Mouse (Mus musculus): ENCODE results near the gene Banp. TPM values are rescaled to one million over a fixed set of nuclear protein-coding genes. Genes with fewer than 3 reads are reported as not detected.

Gene Banp
- polyA plus RNA-seq, 1 experiment from 2014 or later, result 55.5 TPM

GRCm38 (mm10) chr8:121954981-121955555, 5.5 kb downstream of the Banp start:
- H3K4me3 ChIP-seq, result no peak overlapping the region
- no peak overlapping the region for H3K9ac ChIP-seq
- H3K27ac ChIP-seq, result no peak overlapping the region
- peaks cover 15% of the 10 kb centered on the region; the same call in 1 of the 2 replicates for H3K36me3 ChIP-seq
- no peak for ATAC-seq (ENCODE audit: low FRiP score, low read depth)
- H3K4me2 ChIP-seq (replicated peaks), result no peak overlapping the region
- 87% methylated on average over 10 of the region's 10 CpGs for WGBS
- H3K4me1 ChIP-seq, result peaks cover 24% of the 10 kb centered on the region
- H3K9me3 ChIP-seq, result no peaks in the 10 kb centered on the region
- no peaks in the 10 kb centered on the region for H3K27me3 ChIP-seq (replicated peaks)

GRCm38 (mm10) chr8:121955825-121956500, 6.4 kb downstream of the Banp start:
- H3K36me3 ChIP-seq, result peaks cover 15% of the 10 kb centered on the region; the same call in 1 of the 2 replicates
- ATAC-seq (ENCODE audit: low FRiP score, low read depth), result no peak
- H3K4me1 ChIP-seq, result peaks cover 24% of the 10 kb centered on the region
- no peaks in the 10 kb centered on the region for H3K9me3 ChIP-seq
- no peak overlapping the region for H3K4me3 ChIP-seq
- H3K27ac ChIP-seq, result no peak overlapping the region
- H3K4me2 ChIP-seq (replicated peaks), result no peak overlapping the region
- WGBS, result 82% methylated on average over 1 of the region's 1 CpGs
- H3K9ac ChIP-seq, result no peak overlapping the region
- H3K27me3 ChIP-seq (replicated peaks), result no peaks in the 10 kb centered on the region

DNA sequence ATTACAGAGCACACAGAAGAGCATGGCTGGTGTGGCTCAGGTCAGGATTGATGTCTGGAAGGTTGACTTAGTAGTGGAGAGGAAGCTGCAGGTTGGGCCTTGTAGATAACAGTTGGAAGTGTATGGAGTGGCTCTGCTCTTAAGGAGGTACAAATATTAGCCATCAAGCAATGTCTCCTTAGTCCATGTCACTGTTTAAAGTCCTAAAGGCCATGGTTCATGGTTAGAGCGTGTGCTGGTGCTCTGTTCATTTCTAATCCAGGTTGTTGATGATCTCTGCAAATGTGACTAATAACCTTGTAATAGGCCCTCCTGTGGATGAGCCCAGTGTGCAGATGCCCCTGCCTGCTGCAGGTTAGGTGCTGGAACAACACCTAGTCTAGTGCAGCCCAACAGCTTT, 8.8 kb downstream of the Banp start:
- ATAC-seq (ENCODE audit: low FRiP score, low read depth), result no peak
- no peak overlapping the region for H3K9ac ChIP-seq
- no peak overlapping the region for H3K27ac ChIP-seq
- H3K4me3 ChIP-seq, result no peak overlapping the region
- no peak overlapping the region for H3K4me2 ChIP-seq (replicated peaks)
- peaks cover 15% of the 10 kb centered on the region; the same call in 1 of the 2 replicates for H3K36me3 ChIP-seq
- 96% methylated on average over 1 of the region's 1 CpGs for WGBS
- H3K9me3 ChIP-seq, result no peaks in the 10 kb centered on the region
- H3K4me1 ChIP-seq, result 0 out of 2 replicates have a peak, but pooled peaks cover 8% of the 10 kb centered on the region
- H3K27me3 ChIP-seq (replicated peaks), result no peaks in the 10 kb centered on the region

DNA sequence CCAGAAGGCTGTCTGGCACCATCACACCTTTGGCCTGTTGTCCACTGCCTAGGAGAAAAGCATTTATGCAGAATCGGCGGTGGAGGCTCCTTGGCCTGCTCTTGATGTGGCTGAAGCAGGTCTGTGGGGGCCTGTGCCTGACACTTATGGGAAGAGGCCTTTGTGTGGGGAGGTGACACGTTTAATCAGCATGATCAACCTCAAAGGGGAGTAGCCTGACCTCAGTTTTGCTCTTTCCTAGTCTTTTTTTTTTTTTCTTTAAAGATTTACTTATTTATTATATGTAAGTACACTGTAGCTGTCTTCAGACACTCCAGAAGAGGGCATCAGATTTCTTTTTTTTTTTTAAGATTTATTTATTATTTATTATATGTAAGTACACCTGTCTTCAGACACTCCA, 13.3 kb downstream of the Banp start:
- Histone ChIP-seq H3K9ac (no peak overlapping the region), H3K36me3 (no peaks in the 10 kb centered on the region), H3K9me3 (no peaks in the 10 kb centered on the region), H3K27ac (no peak overlapping the region), H3K4me2 (replicated peaks) (no peak overlapping the region), H3K27me3 (replicated peaks) (no peaks in the 10 kb centered on the region), H3K4me3 (no peak overlapping the region), H3K4me1 (peaks cover 26% of the 10 kb centered on the region)
- WGBS, result 85% methylated on average over 3 of the region's 3 CpGs
- no peak for ATAC-seq (ENCODE audit: low FRiP score, low read depth)

GRCm38 (mm10) chr8:121964716-121965512, 15.4 kb downstream of the Banp start:
- Histone ChIP-seq H3K9ac (no peak overlapping the region), H3K27ac (no peak overlapping the region), H3K27me3 (replicated peaks) (no peaks in the 10 kb centered on the region), H3K4me2 (replicated peaks) (no peak overlapping the region), H3K9me3 (no peaks in the 10 kb centered on the region), H3K4me3 (no peak overlapping the region), H3K4me1 (peaks cover 36% of the 10 kb centered on the region), H3K36me3 (no peaks in the 10 kb centered on the region)
- WGBS, result 61% methylated on average over 8 of the region's 8 CpGs
- ATAC-seq (ENCODE audit: low FRiP score, low read depth), result no peak

- no peak for ATAC-seq (ENCODE audit: low FRiP score, low read depth)
- Histone ChIP-seq H3K9ac (no peak overlapping the region), H3K36me3 (no peaks in the 10 kb centered on the region), H3K4me2 (replicated peaks) (no peak overlapping the region), H3K27ac (no peak overlapping the region), H3K4me1 (peaks cover 39% of the 10 kb centered on the region), H3K4me3 (no peak overlapping the region), H3K27me3 (replicated peaks) (no peaks in the 10 kb centered on the region), H3K9me3 (no peaks in the 10 kb centered on the region)
- WGBS, result 54% methylated on average over 5 of the region's 5 CpGs
Observed at GRCm38 (mm10) chr8:121966110-121966509, 16.6 kb downstream of the Banp start.

GRCm38 (mm10) chr8:121966714-121967448, 17.3 kb downstream of the Banp start:
- peak overlapping the region; percentile 12; the same call in 1 of the 2 replicates for H3K4me2 ChIP-seq (replicated peaks)
- no peaks in the 10 kb centered on the region for H3K27me3 ChIP-seq (replicated peaks)
- ATAC-seq (ENCODE audit: low FRiP score, low read depth), result peak; percentile 72; the same call in 1 of the 2 replicates
- peak overlapping the region; percentile 30 for H3K9ac ChIP-seq
- no peaks in the 10 kb centered on the region for H3K9me3 ChIP-seq
- no peaks in the 10 kb centered on the region for H3K36me3 ChIP-seq
- 32% methylated on average over 7 of the region's 7 CpGs for WGBS
- H3K4me1 ChIP-seq, result peaks cover 45% of the 10 kb centered on the region
- no peak overlapping the region for H3K4me3 ChIP-seq
- no peak overlapping the region for H3K27ac ChIP-seq

GRCm38 (mm10) chr8:121967977-121968376, 18.4 kb downstream of the Banp start:
- peaks cover 45% of the 10 kb centered on the region for H3K4me1 ChIP-seq
- no peak overlapping the region for H3K27ac ChIP-seq
- ATAC-seq (ENCODE audit: low FRiP score, low read depth), result no peak
- H3K27me3 ChIP-seq (replicated peaks), result no peaks in the 10 kb centered on the region
- H3K36me3 ChIP-seq, result no peaks in the 10 kb centered on the region
- H3K4me3 ChIP-seq, result no peak overlapping the region
- H3K9me3 ChIP-seq, result no peaks in the 10 kb centered on the region
- H3K4me2 ChIP-seq (replicated peaks), result no peak overlapping the region
- no peak overlapping the region for H3K9ac ChIP-seq
- 16% methylated on average over 4 of the region's 4 CpGs for WGBS

- Histone ChIP-seq H3K9me3 (no peaks in the 10 kb centered on the region), H3K4me3 (no peak overlapping the region), H3K27ac (0 out of 2 replicates have a peak overlapping the region, but pooled peaks have one; percentile 32), H3K4me1 (peaks cover 45% of the 10 kb centered on the region), H3K36me3 (no peaks in the 10 kb centered on the region), H3K27me3 (replicated peaks) (no peaks in the 10 kb centered on the region), H3K4me2 (replicated peaks) (no peak overlapping the region), H3K9ac (no peak overlapping the region)
- no peak for ATAC-seq (ENCODE audit: low FRiP score, low read depth)
- WGBS, result 63% methylated on average over 4 of the region's 4 CpGs
Observed at GRCm38 (mm10) chr8:121968542-121968941, 19.0 kb downstream of the Banp start.

DNA sequence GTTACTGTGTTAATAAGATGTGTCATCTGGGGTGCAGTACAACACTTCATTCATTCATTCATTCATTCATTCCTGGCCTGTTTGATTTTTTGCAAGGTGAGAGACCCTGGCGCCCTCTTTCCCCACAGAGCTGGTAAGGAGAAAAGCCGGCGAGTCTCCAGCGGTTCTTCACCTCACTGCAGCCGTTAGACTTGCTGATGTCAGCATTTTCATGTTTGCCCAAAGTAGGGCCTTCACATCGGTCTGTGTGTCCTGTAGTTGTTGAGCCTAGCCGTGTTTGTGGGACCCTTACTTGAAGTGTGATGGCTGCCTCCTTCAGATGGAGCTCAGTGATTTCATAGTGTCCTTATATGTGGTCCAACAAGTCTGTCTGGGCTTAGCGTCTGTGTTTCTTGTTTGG, 20.7 kb downstream of the Banp start:
- H3K36me3 ChIP-seq, result peaks cover 16% of the 10 kb centered on the region
- peaks cover 45% of the 10 kb centered on the region for H3K4me1 ChIP-seq
- no peak overlapping the region for H3K27ac ChIP-seq
- H3K27me3 ChIP-seq (replicated peaks), result no peaks in the 10 kb centered on the region
- H3K9ac ChIP-seq, result no peak overlapping the region
- H3K9me3 ChIP-seq, result no peaks in the 10 kb centered on the region
- WGBS, result 85% methylated on average over 8 of the region's 8 CpGs
- no peak overlapping the region for H3K4me3 ChIP-seq
- ATAC-seq (ENCODE audit: low FRiP score, low read depth), result no peak
- no peak overlapping the region for H3K4me2 ChIP-seq (replicated peaks)

DNA sequence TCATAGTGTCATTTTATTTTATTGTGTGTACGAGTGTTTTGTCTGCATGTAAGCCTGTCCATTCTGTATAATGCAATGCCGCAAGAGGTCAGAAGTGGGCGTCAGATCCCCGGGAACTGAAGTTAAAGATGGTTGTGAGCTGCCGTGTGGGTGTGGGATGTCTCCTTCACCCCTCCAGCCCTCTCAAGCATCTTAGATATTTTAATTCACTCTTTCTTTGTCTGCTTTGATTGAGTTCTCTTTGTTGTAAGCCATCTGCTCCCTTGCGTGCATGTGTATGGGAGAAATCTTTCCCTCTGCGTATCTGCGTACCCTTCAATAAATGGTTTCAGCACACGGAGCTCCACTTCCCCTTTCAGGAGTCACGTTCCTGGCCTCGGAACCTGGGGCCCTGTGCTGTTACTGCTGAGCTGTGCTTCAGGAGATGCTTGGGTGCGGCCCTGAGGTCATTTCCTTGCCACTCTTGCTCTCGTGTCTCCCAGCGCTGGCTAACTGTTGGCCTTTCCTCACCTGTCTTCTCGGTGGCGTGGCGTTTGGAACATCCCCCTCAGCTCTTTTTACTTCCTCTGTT, 22.0 kb downstream of the Banp start:
- no peak overlapping the region for H3K4me2 ChIP-seq (replicated peaks)
- peaks cover 33% of the 10 kb centered on the region for H3K4me1 ChIP-seq
- no peak overlapping the region for H3K9ac ChIP-seq
- 79% methylated on average over 17 of the region's 17 CpGs for WGBS
- H3K4me3 ChIP-seq, result no peak overlapping the region
- H3K36me3 ChIP-seq, result peaks cover 29% of the 10 kb centered on the region
- no peak overlapping the region for H3K27ac ChIP-seq
- no peaks in the 10 kb centered on the region for H3K27me3 ChIP-seq (replicated peaks)
- no peak for ATAC-seq (ENCODE audit: low FRiP score, low read depth)
- no peaks in the 10 kb centered on the region for H3K9me3 ChIP-seq
